Mouse (Mus musculus) forebrain, embryonic 14.5 days (tissue): Measurements from ENCODE around the gene Elk3. TPM values are rescaled to one million over a fixed set of nuclear protein-coding genes. Genes with fewer than 3 reads are reported as not detected.

Experiments used
- ATAC-seq: fragments of 200-750 bp; cut with Nextera tagmentation; 2 replicates; pipeline ENCODE4 v1.8.0; 2017; ENCODE audit warnings: mild to moderate bottlenecking, moderate library complexity
- DNase-seq: peaks from one replicate; pipeline ENCODE4 v3.0.0-alpha.2; 2015; ENCODE audit warnings: low spot score
- H3K27ac ChIP-seq: fragments of 300-500 bp; sonication (generic); 2 replicates; pipeline ENCODE4 v1.5.1; 2014; ENCODE audit warnings: low read depth, mild to moderate bottlenecking, control low read depth, low read length, moderate library complexity
- H3K27me3 ChIP-seq: fragments of 300-500 bp; sonication (generic); replicated peaks from 2 replicates; pipeline ENCODE4 v1.6.1; 2014; ENCODE audit warnings: low read length, control low read depth, mixed read lengths; ENCODE audit not compliant: control insufficient read depth, insufficient read depth
- H3K36me3 ChIP-seq: fragments of 300-500 bp; sonication (generic); 2 replicates; pipeline ENCODE4 v1.6.1; 2014; ENCODE audit warnings: low read length, control low read depth; ENCODE audit not compliant: control insufficient read depth, insufficient read depth
- H3K4me1 ChIP-seq: fragments of 300-500 bp; sonication (generic); 2 replicates; pipeline ENCODE4 v1.6.1; 2014; ENCODE audit warnings: antibody characterized with exemption, low read length, control low read depth; ENCODE audit not compliant: control insufficient read depth, insufficient read depth
- H3K4me2 ChIP-seq: fragments of 300-500 bp; sonication (generic); 2 replicates; pipeline ENCODE4 v1.6.1; 2014; ENCODE audit warnings: mild to moderate bottlenecking, control low read depth, low read length
- H3K4me3 ChIP-seq: fragments of 300-500 bp; sonication (generic); 2 replicates; pipeline ENCODE4 v1.5.1; 2014; ENCODE audit warnings: low read depth, low read length, control low read depth
- H3K9ac ChIP-seq: fragments of 300-500 bp; sonication (generic); 2 replicates; pipeline ENCODE4 v1.6.1; 2014; ENCODE audit warnings: mild to moderate bottlenecking, low read length, control low read depth, moderate library complexity
- H3K9me3 ChIP-seq: fragments of 300-500 bp; sonication (generic); replicated peaks from 2 replicates; pipeline ENCODE4 v1.6.1; 2016; ENCODE audit warnings: low read length, control low read depth, mixed read lengths; ENCODE audit not compliant: control insufficient read depth
- WGBS: fragments of 180-500 bp; shearing (Covaris S2); extraction: QIAGEN DNeasy Blood & Tissue Kit; methylation state at CpG from one replicate; pipeline ENCODE4 v1.1.7; 2014; 5-methylcytosine and 5-hydroxymethylcytosine counted together
- polyA plus RNA-seq: library from polyadenylated mRNA; unstranded; fragments of >200 nt; fragmentation: Nextera tagmentation; extraction: Ambion mirVana; gene quantifications from 2 replicates; pipeline ENCODE4 v1.2.1, GENCODE M21; 2014

The Elk3 gene
- polyA plus RNA-seq, 1 experiment from 2014 or later = 7.0 TPM

- DNase-seq = peak; percentile 83
- Histone ChIP-seq H3K9ac (peak overlapping the region; percentile 13; the same call in 1 of the 2 replicates), H3K4me2 (peak overlapping the region; percentile 29; the same call in 1 of the 2 replicates), H3K27me3 (no peaks in the 10 kb centered on the region), H3K9me3 (no peaks in the 10 kb centered on the region), H3K27ac (peak overlapping the region; percentile 60; the same call in 1 of the 2 replicates), H3K36me3 (no peaks in the 10 kb centered on the region), H3K4me1 (peaks cover 49% of the 10 kb centered on the region), H3K4me3 (no peak overlapping the region)
- peak; percentile 64 for ATAC-seq
- WGBS = 4% methylated on average over 8 of the region's 8 CpGs
Observed at GRCm38 (mm10) chr10:93263431-93263830, 47.5 kb downstream of the Elk3 start.

GRCm38 (mm10) chr10:93261981-93262499 is 48.9 kb downstream of the Elk3 start:
- Histone ChIP-seq H3K4me1 (peaks cover 49% of the 10 kb centered on the region), H3K9ac (peak overlapping the region; percentile 49), H3K36me3 (no peaks in the 10 kb centered on the region), H3K27ac (peak overlapping the region; percentile 81), H3K9me3 (no peaks in the 10 kb centered on the region), H3K27me3 (no peaks in the 10 kb centered on the region), H3K4me2 (peak overlapping the region; percentile 49), H3K4me3 (peak overlapping the region; percentile 9; the same call in 1 of the 2 replicates)
- peak; percentile 63 for DNase-seq
- ATAC-seq = peak; percentile 49
- 8% methylated on average over 15 of the region's 15 CpGs for WGBS

- 10% methylated on average over 16 of the region's 16 CpGs for WGBS
- peak overlapping the region; percentile 9; the same call in 1 of the 2 replicates for H3K4me3 ChIP-seq
Observed at GRCm38 (mm10) chr10:93261132-93261980, 49.6 kb downstream of the Elk3 start.

GRCm38 (mm10) chr10:93259826-93260225 is 51.1 kb downstream of the Elk3 start:
- no peaks in the 10 kb centered on the region for H3K27me3 ChIP-seq
- DNase-seq (peak; percentile 49), ATAC-seq (no peak)
- H3K9me3 ChIP-seq = no peaks in the 10 kb centered on the region
- H3K4me3 ChIP-seq = no peak overlapping the region
- H3K9ac ChIP-seq = no peak overlapping the region
- H3K4me1 ChIP-seq = peaks cover 64% of the 10 kb centered on the region
- 35% methylated on average over 5 of the region's 5 CpGs for WGBS
- H3K4me2 ChIP-seq = no peak overlapping the region
- no peak overlapping the region for H3K27ac ChIP-seq
- H3K36me3 ChIP-seq = no peaks in the 10 kb centered on the region

More at GRCm38 (mm10) chr10:93261132-93261980, 49.6 kb downstream of the Elk3 start:
- Histone ChIP-seq H3K27ac (peak overlapping the region; percentile 81), H3K36me3 (no peaks in the 10 kb centered on the region), H3K9ac (peak overlapping the region; percentile 49), H3K4me1 (peaks cover 52% of the 10 kb centered on the region), H3K9me3 (no peaks in the 10 kb centered on the region), H3K4me2 (peak overlapping the region; percentile 49), H3K27me3 (no peaks in the 10 kb centered on the region)
- DNase-seq (peak; percentile 92), ATAC-seq (peak; percentile 74)

GRCm38 (mm10) chr10:93255294-93255693 is 55.6 kb downstream of the Elk3 start:
- peak; percentile 83 for DNase-seq
- peak overlapping the region; percentile 27 for H3K4me2 ChIP-seq
- peaks cover 28% of the 10 kb centered on the region for H3K4me1 ChIP-seq
- ATAC-seq = peak; percentile 76
- no peaks in the 10 kb centered on the region for H3K36me3 ChIP-seq
- no peaks in the 10 kb centered on the region for H3K9me3 ChIP-seq
- H3K27me3 ChIP-seq = no peaks in the 10 kb centered on the region
- no peak overlapping the region for H3K4me3 ChIP-seq
- H3K27ac ChIP-seq = peak overlapping the region; percentile 79
- H3K9ac ChIP-seq = peak overlapping the region; percentile 40; the same call in 1 of the 2 replicates
- WGBS = 3% methylated on average over 13 of the region's 13 CpGs

GRCm38 (mm10) chr10:93253156-93253555 is 57.8 kb downstream of the Elk3 start:
- Histone ChIP-seq H3K9ac (no peak overlapping the region), H3K4me2 (no peak overlapping the region), H3K27me3 (no peaks in the 10 kb centered on the region), H3K27ac (no peak overlapping the region), H3K4me1 (peaks cover 26% of the 10 kb centered on the region), H3K4me3 (no peak overlapping the region), H3K9me3 (no peaks in the 10 kb centered on the region), H3K36me3 (peaks cover 9% of the 10 kb centered on the region; the same call in 1 of the 2 replicates)
- DNase-seq (no peak), ATAC-seq (no peak)
- 96% methylated on average over 6 of the region's 6 CpGs for WGBS

- Histone ChIP-seq H3K27me3 (no peaks in the 10 kb centered on the region), H3K27ac (no peak overlapping the region), H3K4me2 (no peak overlapping the region), H3K4me1 (peaks cover 28% of the 10 kb centered on the region), H3K9ac (no peak overlapping the region), H3K4me3 (no peak overlapping the region), H3K9me3 (no peaks in the 10 kb centered on the region), H3K36me3 (peaks cover 9% of the 10 kb centered on the region; the same call in 1 of the 2 replicates)
- ATAC-seq (no peak), DNase-seq (no peak)
- 79% methylated on average over 2 of the region's 2 CpGs for WGBS
Observed at GRCm38 (mm10) chr10:93252661-93253060, 58.3 kb downstream of the Elk3 start.

GRCm38 (mm10) chr10:93251426-93251825 is 59.5 kb downstream of the Elk3 start:
- Histone ChIP-seq H3K4me1 (peaks cover 26% of the 10 kb centered on the region), H3K4me2 (no peak overlapping the region), H3K9ac (no peak overlapping the region), H3K27ac (no peak overlapping the region), H3K9me3 (no peaks in the 10 kb centered on the region), H3K27me3 (no peaks in the 10 kb centered on the region), H3K4me3 (no peak overlapping the region), H3K36me3 (peaks cover 13% of the 10 kb centered on the region; the same call in 1 of the 2 replicates)
- ATAC-seq (no peak), DNase-seq (peak; percentile 59)
- WGBS = 82% methylated on average over 8 of the region's 8 CpGs
